Mouse (Mus musculus): Measurements from ENCODE around the gene Cables2.

DNA sequence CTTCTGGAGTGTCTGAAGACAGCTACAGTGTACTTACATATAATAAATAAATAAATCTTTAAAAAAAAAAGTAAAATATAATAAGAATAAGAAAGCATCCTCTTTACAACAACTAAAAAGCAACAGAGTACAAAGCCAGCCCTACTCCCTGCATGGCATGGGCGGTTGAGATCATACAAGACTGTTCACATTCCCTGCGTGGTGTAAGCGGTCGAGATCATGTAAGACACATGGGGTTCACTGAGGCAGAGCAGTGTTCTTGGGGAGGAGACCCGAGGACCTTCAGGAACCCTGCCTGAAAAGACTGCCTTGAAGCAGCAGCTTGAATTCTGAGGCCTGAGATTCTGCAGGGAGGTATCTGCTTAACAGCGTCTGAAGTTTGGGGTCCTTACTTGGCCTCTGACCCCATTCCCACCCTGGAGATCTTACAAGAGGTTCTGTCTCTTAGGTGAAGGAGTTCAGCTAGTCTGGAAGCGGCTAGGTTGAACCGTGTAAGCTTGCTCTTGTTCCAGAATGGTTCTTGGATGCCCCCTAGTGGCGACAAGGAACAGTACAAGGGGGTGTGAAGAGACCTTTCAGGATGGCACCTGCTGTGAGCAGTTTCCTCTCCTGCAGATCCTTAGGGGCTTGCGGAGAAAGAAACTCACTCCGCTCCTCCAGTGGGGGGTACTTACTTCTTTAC is 22.2 kb downstream of the Cables2 start:
- TF ChIP-seq POLR2A (IDR thresholded peaks at IDR 0.05; ENCODE audit: borderline replicate concordance, low read depth, low read length), result no peak
- TF ChIP-seq CTCF (IDR thresholded peaks at IDR 0.05; ENCODE audit: low read depth, low read length), result peak; percentile 64
